Mouse (Mus musculus): ENCODE results near the gene Mcm3ap.

Mcm3ap gene

GRCm38 (mm10) chr10:76468203-76469162 is at the start of gene Mcm3ap, which contains the start of gene Ybey:
Gene Mcm3ap, plus strand, starts transcription at chr10:76468927.
Gene Ybey, minus strand, starts transcription at chr10:76469114.
- peak; percentile 86 for DNase-seq

DNA sequence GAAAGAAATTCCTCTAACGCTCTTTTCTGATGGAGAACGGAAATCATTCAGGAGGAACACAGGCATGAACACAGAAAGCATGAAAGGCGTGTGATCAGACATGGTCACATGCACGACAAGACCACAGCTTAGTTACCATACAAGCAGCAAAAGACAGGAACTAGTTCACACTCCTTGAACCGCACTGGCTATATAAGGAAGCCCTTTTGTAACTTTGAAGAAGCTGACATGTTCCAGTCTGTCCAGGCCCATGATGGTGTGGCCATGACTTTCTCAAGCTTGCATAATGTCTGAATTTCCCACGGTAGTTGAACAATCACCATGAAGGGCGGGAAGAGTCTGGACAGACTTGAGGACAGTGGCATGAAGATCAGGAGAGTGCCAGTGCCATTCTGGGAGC is 43.1 kb upstream of the Mcm3ap start:
- no peak for DNase-seq

GRCm38 (mm10) chr10:76433925-76434324 is 34.8 kb upstream of the Mcm3ap start:
- no peak for DNase-seq

DNA sequence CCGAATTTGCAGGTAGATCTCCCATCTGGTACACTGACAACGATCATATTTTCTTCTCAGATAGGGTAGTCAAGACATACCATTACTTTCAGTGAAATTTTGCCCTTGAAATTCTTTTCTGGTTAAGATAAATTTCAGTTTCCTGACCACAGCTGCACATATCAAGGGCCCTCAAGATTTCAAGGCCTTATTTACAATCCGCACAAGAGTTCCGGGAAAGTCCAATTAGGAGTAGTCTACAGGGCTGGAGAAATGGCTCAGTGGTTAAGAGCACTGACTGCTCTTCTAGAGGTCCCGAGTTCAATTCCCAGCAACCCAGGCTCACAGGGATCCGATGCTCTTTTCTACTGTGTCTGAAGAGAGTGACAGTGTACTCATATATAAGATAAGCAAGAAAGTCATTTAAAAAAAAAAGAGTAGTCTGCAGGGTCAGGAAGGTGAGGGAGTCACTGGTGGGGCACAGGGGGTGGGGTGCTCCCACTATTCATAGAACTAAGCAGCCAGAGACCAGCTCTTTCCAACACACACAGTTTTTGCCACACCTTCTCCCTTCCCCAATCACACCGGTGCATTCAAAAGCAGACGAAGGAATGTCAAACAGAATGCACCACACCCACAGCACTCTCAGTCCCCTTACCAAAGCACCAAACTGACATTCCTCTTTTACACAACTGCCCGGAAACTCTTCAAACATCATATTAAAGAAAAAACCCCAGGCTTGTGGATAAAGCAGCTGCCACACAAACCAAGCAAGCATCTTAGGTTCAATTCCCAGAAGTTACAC is 29.4 kb upstream of the Mcm3ap start:
- no peak for DNase-seq

GRCm38 (mm10) chr10:76440281-76440680 is 28.4 kb upstream of the Mcm3ap start, which contains the start of gene AC141477.1:
Gene AC141477.1, minus strand, starts transcription at chr10:76440444.
- DNase-seq: peak; percentile 31

- DNase-seq: peak; percentile 96
Observed at GRCm38 (mm10) chr10:76442178-76443088, 26.3 kb upstream of the Mcm3ap start, which contains the start of gene Pcnt. Gene Pcnt, minus strand, starts transcription at chr10:76442786.

DNA sequence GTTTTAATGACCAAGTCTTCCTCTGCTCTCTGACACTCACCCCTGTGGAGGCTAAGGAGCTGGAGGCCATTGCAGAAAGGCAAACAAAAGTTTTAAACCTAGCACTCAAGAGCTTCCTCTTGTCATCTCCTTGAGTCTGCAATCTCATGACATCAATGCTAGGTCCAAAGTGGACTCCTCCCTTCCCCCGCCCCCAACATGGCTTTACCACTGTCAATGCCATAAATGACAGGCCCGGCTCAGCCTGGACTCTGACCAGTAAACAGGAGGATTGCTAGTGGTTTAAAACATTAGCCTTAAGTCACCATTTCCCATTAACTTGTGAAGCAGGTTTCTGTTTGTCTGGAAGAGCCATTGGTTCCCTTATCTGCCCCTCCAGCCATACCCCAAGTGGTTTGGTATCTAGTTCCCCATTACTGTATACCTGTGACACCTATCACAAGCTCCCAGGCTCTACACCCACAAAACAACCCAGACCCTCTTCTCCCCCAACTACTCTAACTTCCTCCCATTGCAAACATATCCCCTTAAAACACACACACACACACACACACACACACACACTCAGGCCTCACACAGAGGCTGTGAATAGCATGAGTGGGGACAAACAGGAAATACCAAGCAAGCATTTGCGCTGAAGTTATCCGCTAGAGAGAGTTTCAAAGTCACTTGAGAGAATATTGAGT is 22.6 kb upstream of the Mcm3ap start:
- DNase-seq: no peak

GRCm38 (mm10) chr10:76447406-76448229 is 21.1 kb upstream of the Mcm3ap start:
- DNase-seq: no peak

GRCm38 (mm10) chr10:76448851-76449250 is 19.9 kb upstream of the Mcm3ap start, which contains the start of gene 2610028H24Rik:
Gene 2610028H24Rik, plus strand, starts transcription at chr10:76449081.
- no peak for DNase-seq

DNA sequence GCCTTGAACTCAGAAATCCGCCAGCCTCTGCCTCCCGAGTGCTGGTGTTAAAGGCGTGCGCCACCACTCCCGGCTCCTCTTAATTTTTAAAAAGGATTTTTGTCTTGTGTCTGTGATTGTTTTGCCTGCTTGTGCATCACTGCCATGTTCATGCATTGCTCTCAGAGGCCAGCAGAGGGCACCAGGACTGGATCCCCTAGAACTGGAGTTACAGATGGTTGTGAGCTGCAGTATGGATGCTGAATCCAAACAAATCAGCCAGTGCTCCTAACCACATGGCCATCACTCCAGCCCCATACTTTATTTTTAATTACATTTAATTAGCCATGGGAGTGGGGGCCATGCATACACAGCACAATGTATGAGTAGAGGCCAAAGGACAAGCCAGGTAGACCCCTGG is 13.4 kb upstream of the Mcm3ap start:
- DNase-seq: peak; percentile 54

DNA sequence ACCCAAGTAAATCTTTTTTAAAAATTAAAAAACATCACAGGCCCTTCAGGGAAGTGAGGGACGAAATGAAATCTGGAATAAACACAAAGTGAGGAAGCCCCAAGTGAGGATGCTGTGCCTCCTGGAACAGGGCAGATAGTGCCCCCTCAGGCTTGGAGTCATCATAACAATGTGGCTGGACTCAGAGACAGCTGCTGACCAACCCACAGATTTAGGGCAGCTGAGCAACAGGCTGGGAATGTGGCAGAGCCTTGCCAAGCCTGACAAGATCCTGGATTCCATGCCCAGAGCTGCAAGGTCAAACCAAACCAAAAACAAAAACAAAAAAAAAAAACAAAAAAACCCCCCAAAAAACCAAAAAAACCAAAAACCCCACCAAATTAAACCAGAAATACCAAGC is 7.5 kb upstream of the Mcm3ap start:
- DNase-seq: no peak

GRCm38 (mm10) chr10:76462312-76462711 is 6.4 kb upstream of the Mcm3ap start:
- DNase-seq: no peak

- DNase-seq: no peak
Observed at GRCm38 (mm10) chr10:76462721-76463120, 6.0 kb upstream of the Mcm3ap start.

- DNase-seq: no peak
Observed at GRCm38 (mm10) chr10:76473759-76474158, 5.0 kb downstream of the Mcm3ap start.

DNA sequence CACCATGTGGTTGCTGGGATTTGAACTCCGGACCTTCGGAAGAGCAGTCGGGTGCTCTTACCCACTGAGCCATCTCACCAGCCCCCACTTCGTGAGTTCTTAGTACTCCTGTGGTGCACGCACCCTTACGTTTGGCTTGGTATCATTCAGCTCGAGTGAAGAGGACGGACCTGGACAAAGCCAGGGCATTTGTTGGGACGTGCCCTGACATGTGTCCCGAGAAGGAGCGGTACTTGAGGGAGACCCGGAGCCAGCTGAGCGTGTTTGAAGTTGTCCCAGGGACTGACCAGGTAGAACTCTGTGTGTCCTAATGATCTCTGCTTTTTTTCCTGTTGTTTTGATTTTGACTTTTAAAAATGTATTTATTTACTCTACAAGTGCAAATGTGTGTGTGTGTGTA is 12.1 kb downstream of the Mcm3ap start:
- no peak for DNase-seq

GRCm38 (mm10) chr10:76481480-76481879 is 12.8 kb downstream of the Mcm3ap start:
- DNase-seq: no peak

GRCm38 (mm10) chr10:76486302-76486701 is 17.6 kb downstream of the Mcm3ap start:
- DNase-seq: no peak

GRCm38 (mm10) chr10:76488265-76488664 is 19.5 kb downstream of the Mcm3ap start:
- DNase-seq: no peak

DNA sequence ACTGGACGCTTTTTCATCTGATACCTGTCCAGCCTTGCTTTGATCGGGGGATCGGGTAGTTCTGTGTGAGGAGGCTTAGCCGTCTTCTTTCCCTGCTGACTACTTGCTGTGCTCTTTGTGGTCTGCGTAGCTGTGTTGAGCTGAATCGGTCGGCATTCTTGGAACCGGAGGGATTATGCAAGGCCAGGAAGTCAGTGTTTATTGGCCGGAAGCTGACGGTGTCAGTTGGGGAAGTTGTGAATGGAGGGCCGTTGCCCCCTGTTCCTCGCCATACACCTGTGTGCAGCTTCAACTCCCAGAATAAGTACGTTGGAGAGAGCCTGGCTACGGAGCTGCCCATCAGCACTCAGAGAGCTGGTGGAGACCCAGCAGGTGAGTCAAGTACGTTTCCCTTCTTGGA is 20.5 kb downstream of the Mcm3ap start:
- no peak for DNase-seq

DNA sequence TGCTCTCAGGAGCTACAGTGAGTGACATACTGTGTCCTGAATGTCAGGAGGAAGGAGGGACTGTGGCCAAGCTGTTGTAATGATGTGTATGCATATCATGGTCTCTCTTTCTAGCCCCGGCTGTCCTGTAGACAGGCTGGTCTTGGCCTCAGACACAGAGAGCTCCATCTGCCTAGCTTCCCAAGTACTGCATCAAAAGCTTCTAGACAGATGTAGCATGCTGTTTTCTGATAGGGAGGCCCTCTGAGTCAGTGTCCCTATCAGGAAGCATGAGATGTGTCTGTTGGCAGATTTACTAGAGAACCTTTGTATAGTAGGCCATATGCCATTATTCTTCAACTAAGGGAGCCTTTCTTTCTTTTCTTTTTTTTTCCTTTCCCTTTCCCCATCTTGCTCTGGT is 24.8 kb downstream of the Mcm3ap start:
- DNase-seq: no peak

DNA sequence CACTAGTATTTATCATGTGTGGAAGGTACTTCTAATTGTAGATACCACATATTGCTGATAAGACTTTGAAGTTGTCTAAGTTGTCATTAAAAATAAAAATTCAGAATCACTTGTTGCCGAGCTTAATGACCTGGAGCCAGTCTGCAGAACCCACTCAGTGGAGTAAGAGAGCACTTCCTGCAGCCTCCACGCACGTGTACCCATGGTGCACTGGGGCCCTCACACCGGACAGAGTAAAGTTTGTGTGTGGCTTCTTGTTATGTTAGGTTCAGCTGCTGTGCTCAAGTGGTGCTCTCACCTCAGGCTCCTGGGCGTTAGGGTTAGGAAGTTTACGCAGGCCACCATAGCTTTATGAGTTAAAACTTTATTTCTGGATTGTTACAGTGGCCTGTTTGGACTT is 26.8 kb downstream of the Mcm3ap start:
- DNase-seq: no peak

Measured in thymus, postnatal 14 days (tissue).